Mouse (Mus musculus): ENCODE measurements around the gene Itgb3bp.

DNA sequence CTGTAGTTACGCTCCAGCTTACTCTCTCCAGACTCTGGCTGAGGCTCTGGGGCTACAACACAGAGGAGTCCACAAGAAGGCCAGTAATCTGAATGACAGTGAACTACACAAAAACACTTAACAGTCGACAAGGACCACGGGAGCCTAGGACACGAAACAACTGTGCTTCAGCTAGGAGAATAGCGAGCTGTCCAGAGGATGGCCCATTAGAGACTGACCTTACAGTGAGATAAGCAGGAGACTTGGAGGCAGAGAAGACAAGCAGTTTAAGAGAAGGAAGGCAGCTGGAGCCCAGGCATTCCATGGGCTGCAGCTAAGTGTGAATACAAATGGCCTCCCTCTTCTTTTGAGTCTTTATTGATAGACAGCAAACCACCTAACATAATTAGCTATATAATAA is 159.1 kb downstream of the Itgb3bp start:
- TF ChIP-seq CTCF (IDR thresholded peaks at IDR 0.05; ENCODE audit: low read depth, low read length): no peak
- no peak for TF ChIP-seq POLR2A (IDR thresholded peaks at IDR 0.05; ENCODE audit: borderline replicate concordance, low read depth, low read length)
